Mouse (Mus musculus): Measurements from ENCODE around the gene Hivep3. TPM values are rescaled to one million over a fixed set of nuclear protein-coding genes. Genes with fewer than 3 reads are reported as not detected.

The Hivep3 gene
- polyA plus RNA-seq, 2 experiments: 3.8 to 5.1 TPM

GRCm38 (mm10) chr4:120127333-120127732, 393.7 kb downstream of the Hivep3 start:
- no peaks in the 10 kb centered on the region for H3K9me3 ChIP-seq (ENCODE audit: control insufficient read depth, low read length)
- ATAC-seq (ENCODE audit: low FRiP score, low read depth) (no peak), DNase-seq (ENCODE audit: low spot score) (no peak)
- no peak overlapping the region for H3K9ac ChIP-seq (ENCODE audit: low read depth, low read length, severe bottlenecking)
- no peaks in the 10 kb centered on the region for H3K4me1 ChIP-seq (ENCODE audit: control insufficient read depth, insufficient read depth, low read length)
- H3K27ac ChIP-seq (replicated peaks; ENCODE audit: low read depth, low read length): no peak overlapping the region
- no peak overlapping the region for H3K4me2 ChIP-seq (replicated peaks; ENCODE audit: low read depth, low read length, severe bottlenecking)
- no peaks in the 10 kb centered on the region for H3K36me3 ChIP-seq (ENCODE audit: control insufficient read depth, insufficient read depth, low read length)
- TF ChIP-seq POLR2A (IDR thresholded peaks at IDR 0.05; ENCODE audit: borderline replicate concordance, extremely low read depth, insufficient read depth, insufficient read length): no peak
- 80% methylated on average over 3 of the region's 3 CpGs for WGBS
- H3K27me3 ChIP-seq (ENCODE audit: control insufficient read depth, insufficient read depth, low read length): no peaks in the 10 kb centered on the region
- H3K4me3 ChIP-seq (replicated peaks; ENCODE audit: low read length): no peak overlapping the region

GRCm38 (mm10) chr4:120128033-120128432, 394.4 kb downstream of the Hivep3 start:
- H3K27ac ChIP-seq (replicated peaks; ENCODE audit: low read depth, low read length): no peak overlapping the region
- no peaks in the 10 kb centered on the region for H3K4me1 ChIP-seq (ENCODE audit: control insufficient read depth, insufficient read depth, low read length)
- H3K9me3 ChIP-seq (ENCODE audit: control insufficient read depth, low read length): no peaks in the 10 kb centered on the region
- H3K4me2 ChIP-seq (replicated peaks; ENCODE audit: low read depth, low read length, severe bottlenecking): no peak overlapping the region
- ATAC-seq (ENCODE audit: low FRiP score, low read depth): no peak
- WGBS: 61% methylated on average over 4 of the region's 4 CpGs
- TF ChIP-seq POLR2A (IDR thresholded peaks at IDR 0.05; ENCODE audit: borderline replicate concordance, extremely low read depth, insufficient read depth, insufficient read length): no peak
- peak; percentile 44 for DNase-seq (ENCODE audit: low spot score)
- no peak overlapping the region for H3K4me3 ChIP-seq (replicated peaks; ENCODE audit: low read length)
- no peak overlapping the region for H3K9ac ChIP-seq (ENCODE audit: low read depth, low read length, severe bottlenecking)
- no peaks in the 10 kb centered on the region for H3K36me3 ChIP-seq (ENCODE audit: control insufficient read depth, insufficient read depth, low read length)
- H3K27me3 ChIP-seq (ENCODE audit: control insufficient read depth, insufficient read depth, low read length): no peaks in the 10 kb centered on the region

- no peaks in the 10 kb centered on the region for H3K36me3 ChIP-seq (ENCODE audit: control insufficient read depth, insufficient read depth, low read length)
- no peak overlapping the region for H3K4me3 ChIP-seq (replicated peaks; ENCODE audit: low read length)
- WGBS: 47% methylated on average over 4 of the region's 4 CpGs
- no peaks in the 10 kb centered on the region for H3K27me3 ChIP-seq (ENCODE audit: control insufficient read depth, insufficient read depth, low read length)
- no peak overlapping the region for H3K9ac ChIP-seq (ENCODE audit: low read depth, low read length, severe bottlenecking)
- peak; percentile 23; the same call in 1 of the 2 replicates for TF ChIP-seq POLR2A (IDR thresholded peaks at IDR 0.05; ENCODE audit: borderline replicate concordance, extremely low read depth, insufficient read depth, insufficient read length)
- ATAC-seq (ENCODE audit: low FRiP score, low read depth): 0 out of 2 replicates have a peak, but pooled peaks have one; percentile 47
- no peaks in the 10 kb centered on the region for H3K9me3 ChIP-seq (ENCODE audit: control insufficient read depth, low read length)
- H3K4me1 ChIP-seq (ENCODE audit: control insufficient read depth, insufficient read depth, low read length): no peaks in the 10 kb centered on the region
- H3K4me2 ChIP-seq (replicated peaks; ENCODE audit: low read depth, low read length, severe bottlenecking): no peak overlapping the region
- H3K27ac ChIP-seq (replicated peaks; ENCODE audit: low read depth, low read length): no peak overlapping the region
- DNase-seq (ENCODE audit: low spot score): peak; percentile 82
These were observed 395.8 kb downstream of the Hivep3 start for GRCm38 (mm10) chr4:120129233-120129885.

GRCm38 (mm10) chr4:120130926-120131325, 397.3 kb downstream of the Hivep3 start:
- Histone ChIP-seq H3K9me3 (ENCODE audit: control insufficient read depth, low read length) (no peaks in the 10 kb centered on the region), H3K27me3 (ENCODE audit: control insufficient read depth, insufficient read depth, low read length) (no peaks in the 10 kb centered on the region), H3K4me3 (replicated peaks; ENCODE audit: low read length) (no peak overlapping the region), H3K4me1 (ENCODE audit: control insufficient read depth, insufficient read depth, low read length) (no peaks in the 10 kb centered on the region), H3K27ac (replicated peaks; ENCODE audit: low read depth, low read length) (no peak overlapping the region), H3K36me3 (ENCODE audit: control insufficient read depth, insufficient read depth, low read length) (no peaks in the 10 kb centered on the region), H3K4me2 (replicated peaks; ENCODE audit: low read depth, low read length, severe bottlenecking) (no peak overlapping the region), H3K9ac (ENCODE audit: low read depth, low read length, severe bottlenecking) (no peak overlapping the region)
- no peak for ATAC-seq (ENCODE audit: low FRiP score, low read depth)
- DNase-seq (ENCODE audit: low spot score): no peak
- no peak for TF ChIP-seq POLR2A (IDR thresholded peaks at IDR 0.05; ENCODE audit: borderline replicate concordance, extremely low read depth, insufficient read depth, insufficient read length)
- WGBS: 33% methylated on average over 4 of the region's 4 CpGs

- Histone ChIP-seq H3K27ac (replicated peaks; ENCODE audit: low read depth, low read length) (no peak overlapping the region), H3K9ac (ENCODE audit: low read depth, low read length, severe bottlenecking) (no peak overlapping the region), H3K4me1 (ENCODE audit: control insufficient read depth, insufficient read depth, low read length) (no peaks in the 10 kb centered on the region), H3K36me3 (ENCODE audit: control insufficient read depth, insufficient read depth, low read length) (no peaks in the 10 kb centered on the region), H3K27me3 (ENCODE audit: control insufficient read depth, insufficient read depth, low read length) (no peaks in the 10 kb centered on the region), H3K4me3 (replicated peaks; ENCODE audit: low read length) (no peak overlapping the region), H3K9me3 (ENCODE audit: control insufficient read depth, low read length) (no peaks in the 10 kb centered on the region), H3K4me2 (replicated peaks; ENCODE audit: low read depth, low read length, severe bottlenecking) (no peak overlapping the region)
- TF ChIP-seq POLR2A (IDR thresholded peaks at IDR 0.05; ENCODE audit: borderline replicate concordance, extremely low read depth, insufficient read depth, insufficient read length): no peak
- no peak for DNase-seq (ENCODE audit: low spot score)
- no peak for ATAC-seq (ENCODE audit: low FRiP score, low read depth)
- WGBS: 65% methylated on average over 24 of the region's 24 CpGs
These were observed 398.0 kb downstream of the Hivep3 start for GRCm38 (mm10) chr4:120131441-120132220.
